Mouse (Mus musculus): ENCODE data around the gene Vav3. TPM values are rescaled to one million over a fixed set of nuclear protein-coding genes. Genes with fewer than 3 reads are reported as not detected.

The Vav3 gene
- total and polyA plus RNA-seq, 2 experiments from 2014 or later = 7.3 to 8.2 TPM

DNA sequence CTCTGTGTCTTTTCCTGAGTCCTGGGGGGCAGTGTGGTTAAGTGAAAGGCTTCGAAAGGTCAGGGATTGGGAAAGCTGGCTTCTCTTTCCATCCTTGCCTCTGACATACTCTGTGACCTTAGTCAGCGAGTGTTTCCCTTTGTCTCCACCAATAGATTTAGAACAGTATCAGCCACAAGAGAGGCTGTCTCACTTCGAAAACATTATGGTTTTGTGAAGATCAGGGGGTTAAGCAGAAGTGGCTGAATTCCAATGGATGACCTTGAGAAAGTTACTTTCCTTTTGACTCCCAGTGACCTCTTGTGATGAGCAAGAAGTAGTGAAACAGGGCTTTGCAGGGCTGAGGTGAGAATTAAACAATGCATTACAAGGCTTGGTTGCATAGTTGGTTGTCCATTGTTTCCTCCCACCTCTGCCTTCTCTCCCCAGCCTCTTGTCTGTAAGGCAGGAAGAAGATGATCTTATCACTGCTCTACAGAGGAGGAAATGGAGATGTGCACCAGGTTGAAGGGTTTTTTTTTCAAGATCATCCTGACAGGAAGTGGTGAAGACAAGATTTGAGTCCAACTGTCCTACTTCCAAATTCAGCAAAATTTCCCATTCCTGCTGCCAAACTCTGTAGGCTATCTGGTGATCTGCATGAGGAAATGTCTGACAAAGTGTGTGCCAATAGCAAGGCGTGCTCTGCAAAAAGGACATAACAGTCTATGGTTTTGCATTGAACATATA lies 11.7 kb downstream of the Vav3 start:
- Histone ChIP-seq H3K4me3 (ENCODE audit: low read length) (no peak overlapping the region), H3K4me2 (ENCODE audit: low read depth, low read length) (no peak overlapping the region), H3K27ac (no peak overlapping the region), H3K9ac (replicated peaks; ENCODE audit: low read length) (no peak overlapping the region), H3K36me3 (ENCODE audit: insufficient read depth, low read length) (no peaks in the 10 kb centered on the region), H3K9me3 (ENCODE audit: low read length) (no peaks in the 10 kb centered on the region), H3K27me3 (ENCODE audit: insufficient read depth, low read length) (no peaks in the 10 kb centered on the region), H3K4me1 (ENCODE audit: insufficient read depth, low read length) (no peaks in the 10 kb centered on the region)
- WGBS = 85% methylated on average over 4 of the region's 4 CpGs
- no peak for ATAC-seq
- TF ChIP-seq CTCF (IDR thresholded peaks at IDR 0.05; ENCODE audit: low read depth) = no peak
- DNase-seq (ENCODE audit: low spot score) = no peak

DNA sequence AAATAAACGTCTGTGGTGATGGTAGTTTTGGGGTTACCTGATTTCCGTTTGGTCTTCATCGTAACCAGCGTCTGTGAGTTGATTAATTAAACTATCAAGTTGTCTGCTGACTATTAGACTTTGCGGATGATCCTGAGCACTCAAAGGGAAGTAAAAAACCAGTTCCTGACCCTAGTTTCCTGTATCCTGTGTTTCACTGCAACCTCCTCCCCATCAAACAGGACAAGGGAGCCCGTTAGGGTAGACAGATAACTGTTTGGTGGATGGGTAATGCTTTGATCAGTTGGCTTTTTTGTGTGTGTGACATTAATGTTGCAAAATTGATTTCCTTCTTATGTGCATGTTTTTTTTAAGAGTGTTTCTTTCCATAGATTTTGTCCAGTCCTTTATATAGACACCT lies 12.2 kb downstream of the Vav3 start:
- H3K27ac ChIP-seq = no peak overlapping the region
- ATAC-seq (no peak), DNase-seq (ENCODE audit: low spot score) (no peak)
- no peak overlapping the region for H3K9ac ChIP-seq (replicated peaks; ENCODE audit: low read length)
- 87% methylated on average over 6 of the region's 6 CpGs for WGBS
- H3K4me1 ChIP-seq (ENCODE audit: insufficient read depth, low read length) = no peaks in the 10 kb centered on the region
- H3K4me2 ChIP-seq (ENCODE audit: low read depth, low read length) = no peak overlapping the region
- H3K9me3 ChIP-seq (ENCODE audit: low read length) = no peaks in the 10 kb centered on the region
- no peaks in the 10 kb centered on the region for H3K36me3 ChIP-seq (ENCODE audit: insufficient read depth, low read length)
- TF ChIP-seq CTCF (IDR thresholded peaks at IDR 0.05; ENCODE audit: low read depth) = no peak
- no peaks in the 10 kb centered on the region for H3K27me3 ChIP-seq (ENCODE audit: insufficient read depth, low read length)
- H3K4me3 ChIP-seq (ENCODE audit: low read length) = no peak overlapping the region

DNA sequence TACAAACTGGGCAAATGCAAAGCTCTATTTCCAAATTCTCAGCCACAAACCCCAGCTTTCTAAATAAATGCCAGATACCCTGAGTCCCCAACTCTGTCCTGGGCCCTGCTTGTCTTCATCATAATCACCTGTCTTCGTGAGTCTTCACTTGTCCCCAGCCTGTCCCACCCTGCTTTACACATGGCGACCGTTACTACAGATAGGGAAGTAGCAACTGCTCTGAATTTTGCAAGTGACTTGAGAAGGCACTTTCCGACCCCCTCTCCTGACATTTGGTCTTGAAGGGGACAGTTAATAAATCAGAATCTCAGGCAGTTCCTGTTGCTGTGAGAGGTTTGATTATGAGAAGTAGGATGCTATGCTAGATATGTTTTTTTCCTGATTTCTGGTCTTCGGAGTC lies 13.4 kb downstream of the Vav3 start:
- H3K27me3 ChIP-seq (ENCODE audit: insufficient read depth, low read length) = no peaks in the 10 kb centered on the region
- no peak for DNase-seq (ENCODE audit: low spot score)
- no peak overlapping the region for H3K27ac ChIP-seq
- no peaks in the 10 kb centered on the region for H3K36me3 ChIP-seq (ENCODE audit: insufficient read depth, low read length)
- H3K9me3 ChIP-seq (ENCODE audit: low read length) = no peaks in the 10 kb centered on the region
- H3K4me3 ChIP-seq (ENCODE audit: low read length) = no peak overlapping the region
- no peak overlapping the region for H3K9ac ChIP-seq (replicated peaks; ENCODE audit: low read length)
- no peaks in the 10 kb centered on the region for H3K4me1 ChIP-seq (ENCODE audit: insufficient read depth, low read length)
- no peak overlapping the region for H3K4me2 ChIP-seq (ENCODE audit: low read depth, low read length)
- WGBS = 92% methylated on average over 5 of the region's 5 CpGs
- no peak for TF ChIP-seq CTCF (IDR thresholded peaks at IDR 0.05; ENCODE audit: low read depth)
- no peak for ATAC-seq

DNA sequence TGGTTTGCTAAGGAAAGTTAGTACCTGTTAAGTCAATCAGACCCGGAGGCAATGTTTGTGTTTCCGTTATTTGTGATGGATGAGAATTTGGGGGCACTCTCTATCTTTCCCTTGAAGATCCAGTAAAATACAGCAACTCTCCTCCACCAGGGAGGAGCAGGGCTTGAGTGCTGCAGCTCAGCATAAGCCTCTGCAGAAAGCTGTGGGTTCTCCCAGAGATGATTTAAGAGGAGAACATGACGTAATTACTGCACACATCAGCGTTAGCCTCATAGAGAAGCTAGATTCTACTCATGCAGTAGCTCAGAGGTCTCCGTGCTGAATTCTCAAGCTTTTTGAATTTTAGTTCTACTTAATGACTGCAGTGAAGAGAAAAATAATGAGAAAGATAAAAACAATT lies 14.7 kb downstream of the Vav3 start:
- ATAC-seq (no peak), DNase-seq (ENCODE audit: low spot score) (no peak)
- TF ChIP-seq CTCF (IDR thresholded peaks at IDR 0.05; ENCODE audit: low read depth) = no peak
- Histone ChIP-seq H3K27me3 (ENCODE audit: insufficient read depth, low read length) (no peaks in the 10 kb centered on the region), H3K4me2 (ENCODE audit: low read depth, low read length) (no peak overlapping the region), H3K9ac (replicated peaks; ENCODE audit: low read length) (no peak overlapping the region), H3K27ac (no peak overlapping the region), H3K36me3 (ENCODE audit: insufficient read depth, low read length) (no peaks in the 10 kb centered on the region), H3K4me1 (ENCODE audit: insufficient read depth, low read length) (no peaks in the 10 kb centered on the region), H3K4me3 (ENCODE audit: low read length) (no peak overlapping the region), H3K9me3 (ENCODE audit: low read length) (no peaks in the 10 kb centered on the region)
- WGBS = 74% methylated on average over 5 of the region's 5 CpGs

DNA sequence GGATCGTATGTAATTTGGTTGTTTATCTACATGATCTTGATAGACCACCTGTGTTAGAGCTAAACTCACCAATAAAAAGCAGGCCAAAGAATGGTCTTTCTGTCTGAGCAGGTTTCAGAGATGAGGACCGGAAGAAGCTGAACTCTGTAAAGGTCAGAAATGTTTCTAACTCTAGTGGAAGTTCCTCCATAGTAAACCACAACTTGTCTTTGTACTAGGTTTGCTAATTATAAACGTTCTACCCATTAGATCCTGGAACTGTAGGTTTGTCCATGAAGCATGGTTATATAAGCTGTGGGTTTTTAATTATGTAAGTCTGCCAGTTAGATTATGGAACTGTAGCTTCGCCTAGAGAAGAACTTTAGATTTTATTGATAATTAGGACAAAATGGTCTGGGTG lies 20.3 kb downstream of the Vav3 start:
- no peak overlapping the region for H3K27ac ChIP-seq
- TF ChIP-seq CTCF (IDR thresholded peaks at IDR 0.05; ENCODE audit: low read depth) = no peak
- H3K4me1 ChIP-seq (ENCODE audit: insufficient read depth, low read length) = no peaks in the 10 kb centered on the region
- H3K9me3 ChIP-seq (ENCODE audit: low read length) = no peaks in the 10 kb centered on the region
- no peak overlapping the region for H3K9ac ChIP-seq (replicated peaks; ENCODE audit: low read length)
- ATAC-seq (no peak), DNase-seq (ENCODE audit: low spot score) (no peak)
- no peak overlapping the region for H3K4me2 ChIP-seq (ENCODE audit: low read depth, low read length)
- 87% methylated on average over 4 of the region's 4 CpGs for WGBS
- H3K36me3 ChIP-seq (ENCODE audit: insufficient read depth, low read length) = no peaks in the 10 kb centered on the region
- H3K27me3 ChIP-seq (ENCODE audit: insufficient read depth, low read length) = no peaks in the 10 kb centered on the region
- no peak overlapping the region for H3K4me3 ChIP-seq (ENCODE audit: low read length)

DNA sequence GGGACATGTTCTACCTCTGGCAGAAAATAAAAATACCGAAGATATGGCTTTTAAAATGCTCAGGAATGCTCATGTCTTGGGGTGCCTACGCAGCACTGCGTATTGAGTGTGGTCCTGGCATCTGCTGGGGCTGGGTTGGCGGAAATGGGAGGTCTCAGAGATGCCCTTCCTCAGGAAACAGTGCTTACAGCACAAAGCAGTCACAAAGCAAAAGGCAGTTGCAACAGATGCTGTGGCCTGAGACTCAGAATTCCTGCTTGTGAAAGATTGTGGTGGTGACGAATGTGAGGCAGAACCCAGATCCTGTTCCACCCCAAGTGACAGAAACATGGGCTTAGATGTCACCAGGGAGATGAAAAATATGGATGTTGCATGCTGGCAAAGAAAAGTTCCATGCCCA lies 21.4 kb downstream of the Vav3 start:
- 75% methylated on average over 5 of the region's 5 CpGs for WGBS
- H3K9ac ChIP-seq (replicated peaks; ENCODE audit: low read length) = no peak overlapping the region

DNA sequence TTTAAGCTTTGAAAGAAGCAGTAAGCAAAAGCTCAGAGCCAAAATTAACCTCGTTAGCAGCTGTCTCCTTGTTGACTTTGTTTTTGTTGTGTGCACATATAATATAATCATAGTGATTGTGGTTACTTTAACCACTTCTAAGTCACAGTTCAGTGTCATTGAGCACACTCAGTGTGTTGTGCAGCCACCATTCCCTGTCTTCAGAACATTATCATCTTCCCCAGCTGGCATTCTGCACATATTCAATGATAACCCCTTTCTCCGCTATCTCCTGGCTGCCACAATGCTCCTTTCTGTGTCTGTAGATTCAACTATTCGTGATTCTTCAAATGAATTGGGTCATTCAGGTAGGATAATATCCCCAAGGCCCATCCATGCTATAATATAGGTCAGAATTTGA lies 21.9 kb downstream of the Vav3 start:
- 73% methylated on average over 3 of the region's 3 CpGs for WGBS
- no peak for ATAC-seq
- no peaks in the 10 kb centered on the region for H3K36me3 ChIP-seq (ENCODE audit: insufficient read depth, low read length)

More for the DNA sequence above, 21.4 kb downstream of the Vav3 start:
- Histone ChIP-seq H3K27me3 (ENCODE audit: insufficient read depth, low read length) (no peaks in the 10 kb centered on the region), H3K4me3 (ENCODE audit: low read length) (no peak overlapping the region), H3K4me1 (ENCODE audit: insufficient read depth, low read length) (no peaks in the 10 kb centered on the region), H3K36me3 (ENCODE audit: insufficient read depth, low read length) (no peaks in the 10 kb centered on the region), H3K4me2 (ENCODE audit: low read depth, low read length) (no peak overlapping the region), H3K27ac (no peak overlapping the region), H3K9me3 (ENCODE audit: low read length) (no peaks in the 10 kb centered on the region)
- DNase-seq (ENCODE audit: low spot score) (no peak), ATAC-seq (no peak)
- TF ChIP-seq CTCF (IDR thresholded peaks at IDR 0.05; ENCODE audit: low read depth) = no peak

More for the DNA sequence above, 21.9 kb downstream of the Vav3 start:
- Histone ChIP-seq H3K4me1 (ENCODE audit: insufficient read depth, low read length) (no peaks in the 10 kb centered on the region), H3K27ac (no peak overlapping the region), H3K9me3 (ENCODE audit: low read length) (no peaks in the 10 kb centered on the region), H3K27me3 (ENCODE audit: insufficient read depth, low read length) (no peaks in the 10 kb centered on the region), H3K4me3 (ENCODE audit: low read length) (no peak overlapping the region), H3K4me2 (ENCODE audit: low read depth, low read length) (no peak overlapping the region), H3K9ac (replicated peaks; ENCODE audit: low read length) (no peak overlapping the region)
- TF ChIP-seq CTCF (IDR thresholded peaks at IDR 0.05; ENCODE audit: low read depth) = no peak
- DNase-seq (ENCODE audit: low spot score) = no peak
